Mouse (Mus musculus) embryo, embryonic 11 days (tissue): ENCODE measurements around the gene Spata48.

ENCODE experiments used
- DNase-seq: peaks from one replicate; pipeline ENCODE4 v3.0.0-alpha.2; 2015

Spata48 gene

GRCm38 (mm10) chr11:11461635-11462560 is at the start of gene Spata48, which contains the start of gene Zpbp:
TSS of gene Spata48 (plus strand) at chr11:11462094.
TSS of gene Zpbp (minus strand) at chr11:11462408.
- DNase-seq = peak; percentile 94

GRCm38 (mm10) chr11:11414188-11414587 is 47.7 kb upstream of the Spata48 start:
- DNase-seq = no peak

- DNase-seq = no peak
Measured at GRCm38 (mm10) chr11:11417356-11417755, 44.5 kb upstream of the Spata48 start.

- DNase-seq = peak; percentile 22
Measured at GRCm38 (mm10) chr11:11455037-11455436, 6.9 kb upstream of the Spata48 start.

- no peak for DNase-seq
Measured at GRCm38 (mm10) chr11:11462561-11462890, 632 bp downstream of the Spata48 start.

- no peak for DNase-seq
Measured at GRCm38 (mm10) chr11:11468924-11469323, 7.0 kb downstream of the Spata48 start.

- DNase-seq = no peak
Measured at GRCm38 (mm10) chr11:11484378-11484777, 22.5 kb downstream of the Spata48 start.

- no peak for DNase-seq
Measured at GRCm38 (mm10) chr11:11492044-11492443, 30.1 kb downstream of the Spata48 start.

GRCm38 (mm10) chr11:11495697-11496096 is 33.8 kb downstream of the Spata48 start:
- no peak for DNase-seq

- DNase-seq = peak; percentile 47
Measured at GRCm38 (mm10) chr11:11499944-11500343, 38.0 kb downstream of the Spata48 start.

GRCm38 (mm10) chr11:11506187-11506586 is 44.3 kb downstream of the Spata48 start:
- DNase-seq = no peak

- no peak for DNase-seq
Measured at GRCm38 (mm10) chr11:11509413-11509812, 47.5 kb downstream of the Spata48 start.

- DNase-seq = no peak
Measured at GRCm38 (mm10) chr11:11512056-11512455, 50.2 kb downstream of the Spata48 start.

GRCm38 (mm10) chr11:11513008-11513799 is 51.3 kb downstream of the Spata48 start:
- DNase-seq = no peak

- no peak for DNase-seq
Measured at GRCm38 (mm10) chr11:11514920-11515319, 53.0 kb downstream of the Spata48 start.

GRCm38 (mm10) chr11:11517781-11518435 is 56.0 kb downstream of the Spata48 start:
- no peak for DNase-seq

- no peak for DNase-seq
Measured at GRCm38 (mm10) chr11:11519255-11520243, 57.7 kb downstream of the Spata48 start.

GRCm38 (mm10) chr11:11521908-11522441 is 60.1 kb downstream of the Spata48 start:
- no peak for DNase-seq

GRCm38 (mm10) chr11:11528760-11529159 is 66.9 kb downstream of the Spata48 start:
- no peak for DNase-seq

GRCm38 (mm10) chr11:11529165-11529564 is 67.3 kb downstream of the Spata48 start:
- no peak for DNase-seq

GRCm38 (mm10) chr11:11530126-11530525 is 68.2 kb downstream of the Spata48 start:
- DNase-seq = no peak

GRCm38 (mm10) chr11:11536295-11536694 is 74.4 kb downstream of the Spata48 start:
- no peak for DNase-seq
